Mouse (Mus musculus) brain, adult 10 weeks (tissue): Measurements from ENCODE around the gene Smurf2. TPM values are rescaled to one million over a fixed set of nuclear protein-coding genes. Genes with fewer than 3 reads are reported as not detected.

Experiments used
- polyA plus RNA-seq: library from polyadenylated mRNA; stranded (reverse); fragments of 350-450 nt; fragmentation: Illumina TruSeq; extraction: RNeasy Lipid Tissue Mini Kit (QIAGEN cat#74804); gene quantifications from one replicate; pipeline ENCODE4 v1.2.3, GENCODE M21; 2015; ENCODE audit warnings: low read depth, low replicate concordance

Smurf2 gene
- polyA plus RNA-seq = 20.5 TPM

GRCm38 (mm10) chr11:106920551-106921379 is at the start of gene Smurf2:
TSS of gene Smurf2 (minus strand) at chr11:106920715.

GRCm38 (mm10) chr11:106788775-106789459 is 131.6 kb downstream of the Smurf2 start, which contains the start of the genes Ddx5 and Cep95:
TSS of gene Ddx5 (minus strand) at chr11:106789185.
TSS of gene Cep95 (plus strand) at chr11:106789252.

GRCm38 (mm10) chr11:106779388-106780088 is 141.0 kb downstream of the Smurf2 start, which contains the start of gene Polg2:
TSS of gene Polg2 (minus strand) at chr11:106779537.

Other genes starting within 250 kb of the Smurf2 start
- 18.3 TPM for gene Pecam1, start 170.1 kb downstream of the Smurf2 start, polyA plus RNA-seq
- gene Milr1, start 169.5 kb downstream of the Smurf2 start, polyA plus RNA-seq = 0.83 TPM
- gene Polg2, start 141.2 kb downstream of the Smurf2 start, polyA plus RNA-seq = 3.6 TPM
- 599 TPM for gene Ddx5, start 131.5 kb downstream of the Smurf2 start, polyA plus RNA-seq
- 10.9 TPM for gene Cep95, start 131.5 kb downstream of the Smurf2 start, polyA plus RNA-seq
- gene Kpna2, start 78.8 kb upstream of the Smurf2 start, polyA plus RNA-seq = 33.5 TPM
- gene 1810010H24Rik, start 105.0 kb upstream of the Smurf2 start, polyA plus RNA-seq = 4.3 TPM
- 32.9 TPM for gene Bptf, start 211.4 kb upstream of the Smurf2 start, polyA plus RNA-seq